Mouse (Mus musculus) heart, postnatal 0 days (tissue): ENCODE data around the gene Jam2.

Source experiments
- CTCF ChIP-seq: IDR thresholded peaks from 2 replicates; pipeline ENCODE4 v1.5.1; 2016; ENCODE audit warnings: antibody characterized with exemption, control low read depth, low read depth
- EP300 ChIP-seq: IDR thresholded peaks from 2 replicates; pipeline ENCODE4 v1.6.1; 2016; ENCODE audit warnings: antibody characterized with exemption, low read depth

DNA sequence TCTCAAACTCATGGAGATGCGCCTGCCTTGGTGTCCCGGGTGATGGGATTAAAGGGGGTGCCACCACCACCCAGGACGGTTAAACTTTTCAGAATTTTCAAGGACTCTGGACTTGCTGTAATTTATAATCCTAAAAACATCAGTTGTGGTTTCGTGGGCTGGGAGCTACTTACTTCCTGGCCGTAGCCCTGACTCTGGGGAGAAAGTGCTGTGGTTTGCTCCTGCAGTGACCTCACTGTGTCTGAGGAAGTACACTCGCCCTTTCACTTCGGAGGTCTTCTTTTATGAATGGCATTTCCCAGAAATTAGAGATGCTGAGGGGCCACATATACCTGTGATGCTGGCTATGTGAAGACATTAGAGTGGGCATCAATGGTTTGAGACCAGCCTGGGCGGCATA lies 40.6 kb downstream of the Jam2 start:
- no peak for TF ChIP-seq CTCF
- TF ChIP-seq EP300, result no peak
